Mouse (Mus musculus) liver, embryonic 12.5 days (tissue): Measurements from ENCODE around the gene Rbbp6. TPM values are rescaled to one million over a fixed set of nuclear protein-coding genes. Genes with fewer than 3 reads are reported as not detected.

ENCODE experiments used
- ATAC-seq: fragments of 200-750 bp; cut with Nextera tagmentation; 2 replicates; pipeline ENCODE4 v1.8.0; 2017; ENCODE audit warnings: moderate number of reproducible peaks, mild to moderate bottlenecking, moderate library complexity
- H3K27ac ChIP-seq: fragments of 300-500 bp; sonication (generic); 2 replicates; pipeline ENCODE4 v1.5.1; 2016; ENCODE audit warnings: mild to moderate bottlenecking
- H3K27me3 ChIP-seq: fragments of 300-500 bp; sonication (generic); replicated peaks from 2 replicates; pipeline ENCODE4 v1.6.1; 2016; ENCODE audit warnings: mild to moderate bottlenecking, moderate library complexity
- H3K36me3 ChIP-seq: fragments of 300-500 bp; sonication (generic); 2 replicates; pipeline ENCODE4 v1.6.1; 2016; ENCODE audit warnings: mild to moderate bottlenecking, moderate library complexity
- H3K4me1 ChIP-seq: fragments of 300-500 bp; sonication (generic); 2 replicates; pipeline ENCODE4 v1.6.1; 2016
- H3K4me2 ChIP-seq: fragments of 300-500 bp; sonication (generic); 2 replicates; pipeline ENCODE4 v1.6.1; 2016; ENCODE audit warnings: mild to moderate bottlenecking, moderate library complexity
- H3K4me3 ChIP-seq: fragments of 300-500 bp; sonication (generic); 2 replicates; pipeline ENCODE4 v1.5.1; 2016; ENCODE audit warnings: mild to moderate bottlenecking, moderate library complexity
- H3K9ac ChIP-seq: fragments of 300-500 bp; sonication (generic); 2 replicates; pipeline ENCODE4 v1.6.1; 2016; ENCODE audit warnings: mild to moderate bottlenecking, moderate library complexity
- H3K9me3 ChIP-seq: fragments of 300-500 bp; sonication (generic); replicated peaks from 2 replicates; pipeline ENCODE4 v1.6.1; 2016; ENCODE audit warnings: mild to moderate bottlenecking, moderate library complexity
- WGBS: fragments of 180-500 bp; shearing (Covaris S2); methylation state at CpG from one replicate; pipeline ENCODE4 v1.1.7; 2016; ENCODE audit not compliant: insufficient replicate concordance; 5-methylcytosine and 5-hydroxymethylcytosine counted together
- polyA plus RNA-seq: library from polyadenylated mRNA; unstranded; fragments of >200 nt; fragmentation: Nextera tagmentation; extraction: Ambion mirVana; gene quantifications from 2 replicates; pipeline ENCODE4 v1.2.1, GENCODE M21; 2016

The Rbbp6 gene
- polyA plus RNA-seq, 1 experiment from 2014 or later, result 15.8 TPM

DNA sequence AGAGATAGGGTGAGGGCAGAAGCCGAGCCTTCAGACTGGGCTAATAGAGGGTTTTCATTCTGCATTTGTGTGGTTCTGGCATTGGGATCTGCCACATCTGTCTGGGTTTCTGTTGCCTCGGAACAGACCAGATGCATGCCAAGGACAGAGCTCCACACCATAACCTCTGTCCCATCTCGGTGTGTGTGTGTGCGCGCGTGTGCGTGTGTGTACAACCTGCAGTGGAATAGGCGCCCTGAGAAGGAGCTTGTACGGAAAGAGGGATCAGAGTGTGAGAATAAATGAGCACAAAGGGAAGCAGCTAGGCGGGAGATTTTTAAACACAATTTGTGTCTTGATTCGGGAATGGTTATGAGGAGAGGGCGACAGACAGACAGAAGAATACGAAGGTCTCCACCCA is 64.8 kb downstream of the Rbbp6 start:
- Histone ChIP-seq H3K9ac (no peak overlapping the region), H3K4me1 (0 out of 2 replicates have a peak, but pooled peaks cover 5% of the 10 kb centered on the region), H3K4me3 (no peak overlapping the region), H3K4me2 (peak overlapping the region; percentile 56), H3K27me3 (peaks cover 27% of the 10 kb centered on the region), H3K36me3 (no peaks in the 10 kb centered on the region), H3K27ac (no peak overlapping the region), H3K9me3 (no peaks in the 10 kb centered on the region)
- no peak for ATAC-seq
- 18% methylated on average over 13 of the region's 13 CpGs for WGBS

- no peaks in the 10 kb centered on the region for H3K9me3 ChIP-seq
- no peak overlapping the region for H3K9ac ChIP-seq
- peak overlapping the region; percentile 56 for H3K4me2 ChIP-seq
- 3% methylated on average over 21 of the region's 21 CpGs for WGBS
- no peak for ATAC-seq
- H3K4me3 ChIP-seq, result peak overlapping the region; percentile 23; the same call in 1 of the 2 replicates
- no peaks in the 10 kb centered on the region for H3K36me3 ChIP-seq
- 0 out of 2 replicates have a peak, but pooled peaks cover 5% of the 10 kb centered on the region for H3K4me1 ChIP-seq
- no peak overlapping the region for H3K27ac ChIP-seq
- H3K27me3 ChIP-seq, result peaks cover 27% of the 10 kb centered on the region
These were observed 65.3 kb downstream of the Rbbp6 start for GRCm38 (mm10) chr7:123030709-123031181.

GRCm38 (mm10) chr7:123031211-123031743 is 65.8 kb downstream of the Rbbp6 start:
- WGBS, result 12% methylated on average over 12 of the region's 12 CpGs
- H3K9ac ChIP-seq, result no peak overlapping the region
- H3K4me3 ChIP-seq, result 0 out of 2 replicates have a peak overlapping the region, but pooled peaks have one; percentile 23
- ATAC-seq, result no peak
- H3K9me3 ChIP-seq, result no peaks in the 10 kb centered on the region
- H3K36me3 ChIP-seq, result no peaks in the 10 kb centered on the region
- 0 out of 2 replicates have a peak, but pooled peaks cover 5% of the 10 kb centered on the region for H3K4me1 ChIP-seq
- peaks cover 27% of the 10 kb centered on the region for H3K27me3 ChIP-seq
- no peak overlapping the region for H3K27ac ChIP-seq
- H3K4me2 ChIP-seq, result peak overlapping the region; percentile 56

DNA sequence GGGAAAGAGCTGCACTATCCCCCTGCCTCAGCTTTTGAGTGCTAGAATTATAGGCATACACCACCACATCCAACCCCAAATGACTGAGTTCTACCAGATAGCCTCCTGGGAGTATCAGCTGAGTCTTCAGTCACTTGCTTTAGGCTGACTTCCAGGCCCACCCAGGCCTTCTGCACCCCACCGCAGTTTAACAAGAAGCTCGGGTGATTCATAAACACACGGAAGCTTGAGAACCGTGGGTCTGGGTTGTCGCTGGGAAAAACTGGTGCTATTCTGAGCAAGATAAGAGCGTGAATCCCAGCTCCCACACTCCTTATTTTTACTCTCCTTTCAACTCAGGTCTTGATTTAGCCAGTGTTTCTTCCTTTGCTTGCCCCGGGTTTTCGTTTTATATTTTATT is 69.8 kb downstream of the Rbbp6 start:
- Histone ChIP-seq H3K27me3 (peaks cover 13% of the 10 kb centered on the region), H3K9me3 (no peaks in the 10 kb centered on the region), H3K9ac (no peak overlapping the region), H3K4me3 (no peak overlapping the region), H3K4me2 (no peak overlapping the region), H3K4me1 (0 out of 2 replicates have a peak, but pooled peaks cover 5% of the 10 kb centered on the region), H3K27ac (no peak overlapping the region), H3K36me3 (no peaks in the 10 kb centered on the region)
- ATAC-seq, result no peak
- 65% methylated on average over 8 of the region's 8 CpGs for WGBS

DNA sequence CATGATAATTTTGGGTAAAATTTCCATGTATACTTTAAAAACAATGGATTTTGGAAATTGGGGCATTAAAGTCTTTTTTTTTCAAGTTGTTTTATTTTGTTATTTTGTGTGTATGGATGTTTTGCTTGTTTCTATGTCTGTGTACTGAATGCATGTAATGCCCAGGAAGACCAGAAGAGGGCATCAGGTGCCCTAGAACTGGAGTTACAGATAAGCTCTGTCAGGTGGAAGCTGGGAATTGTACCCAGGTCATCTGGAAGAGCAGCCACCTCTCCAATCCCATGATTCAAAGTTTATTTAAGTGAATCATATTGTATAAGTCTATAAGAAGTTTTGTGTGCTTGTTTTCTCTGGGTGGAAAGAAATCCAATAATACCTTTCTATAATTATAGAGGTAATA is 73.8 kb downstream of the Rbbp6 start:
- no peaks in the 10 kb centered on the region for H3K36me3 ChIP-seq
- no peaks in the 10 kb centered on the region for H3K27me3 ChIP-seq
- no peak for ATAC-seq
- H3K9me3 ChIP-seq, result no peaks in the 10 kb centered on the region
- H3K4me1 ChIP-seq, result no peaks in the 10 kb centered on the region
- no peak overlapping the region for H3K9ac ChIP-seq
- no peak overlapping the region for H3K4me2 ChIP-seq
- no peak overlapping the region for H3K27ac ChIP-seq
- H3K4me3 ChIP-seq, result no peak overlapping the region

DNA sequence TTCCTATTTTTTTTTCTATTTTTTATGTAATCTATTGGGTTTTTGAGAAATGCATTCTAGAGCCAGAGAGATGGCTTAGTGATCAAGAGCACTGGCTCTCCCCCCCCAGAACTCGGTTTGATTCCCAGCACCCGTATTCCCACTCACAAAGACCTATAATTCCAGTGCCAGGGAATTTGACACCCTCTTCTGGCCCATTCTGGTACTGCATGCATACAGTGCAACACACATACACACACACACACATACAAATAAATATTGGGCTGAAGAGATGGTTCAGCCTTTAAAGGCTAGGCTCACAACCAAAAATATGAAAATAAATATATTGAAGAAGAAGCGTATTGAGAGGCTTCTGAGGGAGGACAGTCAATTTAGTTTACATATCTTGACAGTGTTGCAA is 79.7 kb downstream of the Rbbp6 start:
- H3K9me3 ChIP-seq, result no peaks in the 10 kb centered on the region; the same call in 1 of the 2 replicates
- H3K4me2 ChIP-seq, result no peak overlapping the region
- no peaks in the 10 kb centered on the region for H3K36me3 ChIP-seq
- H3K27ac ChIP-seq, result no peak overlapping the region
- H3K4me3 ChIP-seq, result no peak overlapping the region
- H3K4me1 ChIP-seq, result no peaks in the 10 kb centered on the region
- no peak for ATAC-seq
- H3K9ac ChIP-seq, result no peak overlapping the region
- 86% methylated on average over 3 of the region's 3 CpGs for WGBS
- H3K27me3 ChIP-seq, result no peaks in the 10 kb centered on the region

DNA sequence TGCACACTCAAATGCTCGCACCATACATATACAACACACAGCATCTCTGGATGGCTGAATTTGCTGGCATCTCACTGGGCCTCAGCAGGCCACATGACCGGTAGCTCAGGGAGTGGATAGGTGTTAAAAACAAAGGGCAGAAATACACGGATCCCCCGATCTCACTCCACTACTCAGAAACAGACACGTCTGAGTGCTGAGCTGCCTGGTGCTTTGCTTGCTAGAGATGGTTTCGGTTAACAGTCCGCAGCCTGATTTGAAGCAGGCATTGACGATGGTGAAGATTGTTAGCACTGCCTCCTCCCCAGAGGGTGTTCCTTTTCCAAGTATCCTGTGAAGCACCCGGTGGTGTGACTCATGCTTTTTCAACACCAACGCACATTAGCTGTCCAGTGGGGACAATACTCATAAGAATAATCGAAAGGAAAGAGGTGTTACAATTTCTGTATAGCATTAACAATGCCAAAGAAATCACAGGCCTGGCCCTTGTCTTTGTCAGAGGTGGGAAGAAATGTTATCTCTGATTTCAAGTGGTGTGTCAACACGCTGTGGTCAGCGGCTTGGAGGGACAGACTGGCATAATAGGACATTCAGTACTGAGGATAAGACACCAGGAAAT is 81.1 kb downstream of the Rbbp6 start:
- H3K4me3 ChIP-seq, result no peak overlapping the region
- H3K9ac ChIP-seq, result no peak overlapping the region
- H3K9me3 ChIP-seq, result no peaks in the 10 kb centered on the region; the same call in 1 of the 2 replicates
- no peak for ATAC-seq
- H3K4me2 ChIP-seq, result no peak overlapping the region
- no peaks in the 10 kb centered on the region for H3K36me3 ChIP-seq
- WGBS, result 63% methylated on average over 13 of the region's 13 CpGs
- H3K27me3 ChIP-seq, result no peaks in the 10 kb centered on the region
- H3K27ac ChIP-seq, result no peak overlapping the region
- H3K4me1 ChIP-seq, result no peaks in the 10 kb centered on the region

Other genes starting within 250 kb of the Rbbp6 start
- gene Tnrc6a, start 158.2 kb downstream of the Rbbp6 start, polyA plus RNA-seq, result 24.7 and 29.8 TPM in 2 replicates
- gene Slc5a11, start 249.1 kb downstream of the Rbbp6 start, polyA plus RNA-seq, result 0.24 and 0.30 TPM in 2 replicates